Mouse (Mus musculus): ENCODE data around the gene Hnrnpa2b1.
A peak's percentile ranks its signal among the peaks of the same experiment; 100 is the strongest.
"Not testable (repeated sequence)": the region's sequence is repeated elsewhere in the genome, so short reads cannot be mapped to it uniquely, and the experiment has no call there.

The Hnrnpa2b1 gene

DNA sequence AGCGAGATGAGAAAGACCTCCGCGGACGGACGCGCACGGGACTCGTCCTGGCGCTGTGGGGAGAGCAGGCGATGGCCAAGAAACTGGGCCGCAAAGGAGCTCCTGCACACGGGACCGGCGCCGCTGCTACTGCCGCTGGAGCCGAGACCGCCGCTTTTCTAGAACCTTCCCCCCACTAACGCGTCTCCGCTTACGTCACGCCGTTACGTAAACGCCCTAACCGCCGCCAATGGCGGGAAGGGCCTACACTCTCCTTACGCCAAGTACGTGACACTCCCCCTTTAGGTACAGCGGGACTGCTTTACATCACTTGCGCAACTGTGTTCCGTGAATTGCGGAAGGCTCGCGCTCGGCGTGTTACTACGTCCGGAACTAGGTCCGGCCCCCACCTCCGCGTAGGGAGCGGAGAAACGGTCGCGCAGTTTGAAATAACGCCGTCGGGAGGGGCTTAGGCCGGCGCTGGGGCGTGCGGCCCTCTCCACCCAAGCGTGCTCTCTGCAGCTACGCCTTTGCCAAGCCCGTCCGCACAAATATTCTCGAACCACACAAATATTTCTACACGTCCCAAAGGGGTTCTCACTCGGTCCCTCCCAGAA is at the start of gene Hnrnpa2b1:
Hnrnpa2b1 (minus strand) TSS at position 180 of the 596 bp plus-strand sequence.
- peak; percentile 97 to 99 for DNase-seq (ENCODE audit: low spot score in 2 of 2)

- no peak for DNase-seq (ENCODE audit: low spot score in 2 of 2)
These were observed 45.2 kb upstream of the Hnrnpa2b1 start for GRCm38 (mm10) chr6:51514860-51515259.

DNA sequence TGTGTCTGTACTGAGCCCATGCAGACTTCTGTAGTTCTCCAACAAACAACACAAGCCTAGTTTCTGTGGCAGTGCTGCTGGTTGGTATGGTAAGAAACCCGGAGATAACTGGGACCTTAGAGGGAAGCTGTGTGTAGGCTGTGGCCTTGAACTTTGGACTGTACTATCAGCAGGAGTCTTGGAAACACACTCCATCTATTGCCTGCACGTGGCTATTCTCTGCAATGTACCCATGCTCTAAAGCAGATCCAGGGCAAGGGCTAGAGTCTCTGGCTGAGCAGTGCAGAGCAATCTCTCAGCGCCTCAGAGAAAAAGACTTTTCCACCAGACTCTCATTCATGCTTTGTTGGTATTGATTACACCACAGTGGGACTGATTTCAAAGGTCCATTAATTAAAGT is 44.1 kb upstream of the Hnrnpa2b1 start:
- no peak for DNase-seq (ENCODE audit: low spot score in 2 of 2)

GRCm38 (mm10) chr6:51510946-51511345 is 41.3 kb upstream of the Hnrnpa2b1 start:
- no peak for DNase-seq (ENCODE audit: low spot score in 2 of 2)

DNA sequence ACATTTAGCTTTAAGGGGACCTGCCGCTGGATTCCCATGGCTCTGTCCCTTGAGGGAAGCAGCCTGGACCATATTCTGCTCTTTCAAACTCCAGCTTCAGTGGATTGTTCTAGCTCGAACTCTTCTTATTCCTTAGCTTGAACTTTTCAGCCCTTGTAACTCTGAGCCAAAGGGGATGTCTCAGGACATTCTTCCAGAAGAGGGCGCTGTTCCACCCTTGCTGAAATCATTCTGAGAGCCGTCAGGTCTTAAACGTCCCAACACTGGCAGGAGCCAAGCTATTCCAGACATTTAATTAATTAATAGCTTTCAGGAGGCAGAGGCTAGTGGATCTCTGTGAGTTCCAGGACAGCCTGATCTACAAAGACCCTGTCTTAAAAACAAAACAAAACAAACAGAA is 40.4 kb upstream of the Hnrnpa2b1 start:
- no peak for DNase-seq (ENCODE audit: low spot score in 2 of 2)

DNA sequence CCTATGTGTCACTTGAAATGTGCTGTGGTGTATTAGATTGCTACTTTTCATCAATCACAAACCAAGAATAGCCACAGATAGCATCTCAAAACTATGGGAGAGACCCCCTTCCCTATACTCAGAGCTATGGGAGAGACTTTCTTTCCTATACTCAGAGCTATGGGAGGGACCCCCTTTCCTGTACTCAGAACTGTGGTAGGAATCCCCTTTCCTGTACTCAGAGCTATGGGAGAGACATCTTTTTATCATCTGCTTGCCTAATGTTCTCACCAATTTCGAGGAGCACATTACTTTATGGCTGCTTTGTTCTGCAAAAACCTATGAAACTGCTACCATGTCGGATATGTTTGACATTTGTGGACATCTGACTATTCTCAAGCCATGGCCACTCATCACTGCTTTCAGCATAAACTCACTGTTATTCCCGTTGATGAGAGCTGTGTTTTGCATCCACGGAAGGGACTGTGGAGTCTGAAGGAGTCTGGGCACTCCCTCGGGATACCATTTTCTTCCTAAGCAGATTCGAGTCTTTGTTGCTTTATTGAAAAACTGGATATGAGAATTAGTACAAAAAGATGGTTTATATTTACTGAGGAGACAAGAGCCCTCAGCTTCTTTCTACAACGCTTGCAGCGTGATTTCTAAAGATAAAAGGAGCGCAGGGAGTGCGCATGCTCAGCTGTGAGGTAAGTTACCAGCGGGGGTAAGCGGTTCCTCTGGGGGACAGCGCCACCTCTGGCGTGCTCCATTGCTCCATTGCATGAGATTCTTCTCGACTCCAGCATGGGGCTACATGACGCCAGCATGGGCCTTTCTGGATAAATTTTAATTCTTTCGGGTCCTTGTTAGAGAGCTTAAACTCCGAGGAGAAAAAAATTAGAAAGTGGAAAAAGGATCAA is 39.3 kb upstream of the Hnrnpa2b1 start:
- peak; percentile 46 to 58 for DNase-seq (ENCODE audit: low spot score in 2 of 2)

GRCm38 (mm10) chr6:51507556-51507955 is 37.9 kb upstream of the Hnrnpa2b1 start:
- DNase-seq (ENCODE audit: low spot score in 2 of 2), result no peak

DNA sequence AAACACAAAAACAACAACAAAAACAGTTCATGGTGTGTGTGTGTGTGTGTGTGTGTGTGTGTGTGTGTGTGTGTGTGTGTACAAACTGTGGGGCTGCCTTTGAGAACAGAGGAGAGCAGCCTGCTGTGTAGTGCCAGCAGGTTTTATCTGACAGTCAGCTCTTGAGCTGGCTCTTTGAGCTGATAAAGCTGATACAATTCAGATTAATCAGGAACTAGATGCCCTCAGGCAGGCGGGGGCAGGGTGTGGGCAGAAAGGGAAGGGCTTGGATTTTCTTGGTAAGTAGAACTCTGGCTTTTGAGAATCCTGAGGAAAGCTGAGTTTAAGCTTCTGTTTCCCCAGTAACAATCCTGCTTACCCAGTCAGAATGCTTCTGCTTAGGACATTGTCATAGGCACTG is 36.0 kb upstream of the Hnrnpa2b1 start:
- DNase-seq (ENCODE audit: low spot score in 2 of 2), result no peak

- DNase-seq (ENCODE audit: low spot score in 2 of 2), result no peak
These were observed 27.8 kb upstream of the Hnrnpa2b1 start for GRCm38 (mm10) chr6:51497321-51498111.

DNA sequence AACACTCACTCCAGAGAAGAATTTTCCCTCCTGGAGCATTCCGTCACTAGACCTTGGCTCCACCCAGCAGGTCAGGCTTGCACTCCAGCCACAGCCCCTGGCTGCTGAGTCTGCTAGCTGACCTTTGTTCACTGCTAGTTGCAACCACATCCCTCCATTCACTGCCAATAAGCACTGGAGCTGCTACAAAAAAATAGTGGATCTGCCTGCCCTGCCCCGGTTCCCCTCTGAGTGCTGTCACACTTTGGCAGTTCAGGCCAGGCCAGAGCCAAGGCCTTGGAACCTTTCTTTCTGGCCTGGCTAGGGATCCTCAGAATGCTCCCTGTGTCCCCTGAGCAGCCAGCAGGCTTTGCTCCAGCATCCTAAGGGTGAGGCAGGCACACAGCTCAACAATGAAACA is 20.1 kb upstream of the Hnrnpa2b1 start:
- no peak for DNase-seq (ENCODE audit: low spot score in 2 of 2)

DNA sequence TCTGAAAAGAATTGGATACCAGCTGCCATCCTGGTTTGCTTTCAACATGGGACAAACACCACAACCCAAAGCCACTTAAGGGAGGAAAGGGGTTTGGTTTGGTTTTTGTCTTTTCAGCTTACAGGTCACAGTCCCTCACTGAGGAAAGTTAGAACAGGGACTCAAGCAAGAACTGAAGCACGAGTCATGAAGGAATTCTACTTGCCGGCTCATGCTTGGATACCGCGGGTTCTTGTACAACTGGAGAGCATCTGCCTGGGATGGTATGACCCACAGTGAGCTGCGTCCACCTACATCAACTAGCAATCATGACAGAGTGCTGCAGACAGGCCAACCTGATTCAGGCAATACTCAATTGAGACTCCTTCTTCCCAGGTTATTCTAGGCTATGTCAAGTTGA is 17.0 kb upstream of the Hnrnpa2b1 start:
- DNase-seq (ENCODE audit: low spot score in 2 of 2), result no peak

- DNase-seq (ENCODE audit: low spot score in 2 of 2), result no peak
These were observed 16.5 kb upstream of the Hnrnpa2b1 start for GRCm38 (mm10) chr6:51486076-51486710.

GRCm38 (mm10) chr6:51485646-51486045 is 16.0 kb upstream of the Hnrnpa2b1 start:
- no peak for DNase-seq (ENCODE audit: low spot score in 2 of 2)

- DNase-seq (ENCODE audit: low spot score in 2 of 2), result not testable (repeated sequence)
These were observed 14.9 kb upstream of the Hnrnpa2b1 start for GRCm38 (mm10) chr6:51484556-51484955.

DNA sequence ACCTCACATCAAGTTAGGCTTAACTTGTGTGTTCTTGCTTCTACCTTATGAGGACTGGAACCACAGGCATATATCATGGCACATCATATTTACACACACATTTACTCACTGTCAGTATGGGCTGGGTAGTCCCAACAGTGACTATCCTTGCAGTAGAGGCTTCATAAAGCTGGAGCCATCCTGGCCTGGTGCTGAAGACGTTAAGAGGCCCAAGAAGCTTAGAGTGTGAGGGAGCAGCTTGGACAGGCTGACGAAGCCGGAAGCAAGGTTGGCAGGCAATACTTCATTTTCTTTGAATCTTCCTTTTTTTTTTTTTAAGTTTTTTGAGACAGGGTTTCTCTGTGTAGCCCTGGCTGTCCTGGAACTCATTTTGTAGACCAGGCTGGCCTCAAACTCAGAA is 14.2 kb upstream of the Hnrnpa2b1 start:
- no peak for DNase-seq (ENCODE audit: low spot score in 2 of 2)

- no peak for DNase-seq (ENCODE audit: low spot score in 2 of 2)
These were observed 11.9 kb upstream of the Hnrnpa2b1 start for GRCm38 (mm10) chr6:51481548-51481947.

DNA sequence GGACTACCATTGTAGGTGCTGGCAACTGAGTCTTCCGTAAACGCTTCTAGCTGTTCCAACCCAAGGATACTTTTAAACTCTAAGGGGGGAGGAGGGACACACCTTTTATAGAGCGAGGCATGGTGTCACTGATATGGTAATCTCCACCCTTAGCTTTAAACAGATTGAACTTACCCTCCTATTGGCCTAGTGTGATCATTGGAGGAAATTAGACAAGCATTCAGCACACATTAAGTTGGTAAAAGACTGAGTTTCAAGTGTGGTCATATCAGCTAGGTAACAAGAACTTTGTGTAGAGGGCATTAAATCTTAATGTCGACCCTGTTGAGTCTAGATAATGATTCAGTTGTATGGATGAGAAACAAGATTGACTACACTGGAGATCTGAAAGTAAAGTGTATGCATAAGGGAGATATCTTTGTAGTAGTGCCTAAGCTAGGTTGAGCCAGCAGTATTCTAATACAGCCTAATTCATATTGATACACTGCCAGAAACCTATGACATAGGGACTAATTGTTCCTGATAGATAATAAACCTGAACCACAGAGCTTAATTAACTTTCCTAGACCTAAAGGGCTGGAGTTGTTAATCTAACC is 9.5 kb upstream of the Hnrnpa2b1 start:
- no peak for DNase-seq (ENCODE audit: low spot score in 2 of 2)

- DNase-seq (ENCODE audit: low spot score in 2 of 2), result no peak
These were observed 2.5 kb upstream of the Hnrnpa2b1 start for GRCm38 (mm10) chr6:51472213-51472612.

GRCm38 (mm10) chr6:51471782-51472181 is 2.1 kb upstream of the Hnrnpa2b1 start:
- no peak for DNase-seq (ENCODE audit: low spot score in 2 of 2)

DNA sequence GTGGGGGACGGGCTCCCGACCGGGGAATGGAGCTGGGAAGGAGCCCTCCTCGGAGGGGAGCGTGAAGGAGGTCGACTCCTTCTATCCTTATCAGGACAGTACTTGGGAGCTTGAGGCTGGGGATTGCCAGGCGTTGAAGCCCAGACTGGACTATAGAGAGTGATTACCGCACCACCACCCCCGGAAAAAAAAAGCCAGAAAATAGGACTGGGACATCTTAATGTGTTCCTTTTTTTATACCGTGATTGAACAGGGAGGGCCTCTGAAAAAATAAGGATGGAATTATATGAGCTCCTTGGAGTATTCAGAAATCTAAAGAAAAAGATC is 1.4 kb upstream of the Hnrnpa2b1 start:
- no peak for DNase-seq (ENCODE audit: low spot score in 2 of 2)

DNA sequence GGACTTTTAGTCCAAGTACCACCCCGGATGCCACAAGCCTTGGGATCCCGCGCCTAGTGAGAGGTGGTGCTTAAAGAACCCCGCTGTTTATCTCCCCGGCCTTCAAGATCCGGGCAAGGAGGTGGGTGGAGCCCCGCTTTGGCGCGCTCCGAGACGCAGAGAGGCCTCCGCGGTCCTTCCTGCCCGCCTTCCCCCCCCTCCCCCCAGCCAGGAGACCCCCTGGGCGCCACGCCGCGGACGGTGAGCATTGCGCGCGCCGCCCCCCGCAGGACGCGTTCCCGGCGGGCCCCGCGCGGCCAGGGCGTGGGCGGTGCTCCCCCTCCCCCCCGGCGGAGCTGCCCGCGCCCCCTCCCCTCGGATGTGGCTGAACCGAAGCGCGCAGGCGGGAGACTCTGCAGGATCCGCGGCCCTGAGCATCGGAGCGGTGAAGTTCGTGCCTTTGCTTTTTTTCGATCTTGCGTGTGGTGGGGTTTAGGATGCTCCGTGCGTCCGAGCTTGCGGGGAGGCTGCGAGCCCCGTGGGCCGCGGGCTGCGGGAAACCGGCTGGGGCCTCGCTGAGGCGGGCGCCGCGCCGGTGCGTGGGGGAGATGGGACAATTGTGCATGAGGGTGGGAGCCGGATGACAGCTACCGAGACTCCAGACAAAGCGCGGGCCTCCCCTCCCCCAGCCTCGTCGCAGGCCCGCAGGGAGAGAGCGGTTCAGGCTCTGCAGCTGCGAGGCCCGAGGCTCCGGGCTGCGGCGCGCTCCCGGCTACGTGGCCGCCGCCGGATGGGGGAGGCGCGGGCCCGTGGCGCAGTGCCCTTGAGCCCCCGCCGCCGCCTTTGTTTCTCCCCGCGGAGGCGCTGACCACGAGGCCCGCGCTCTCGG is 851 bp upstream of the Hnrnpa2b1 start, which contains the start of gene Cbx3:
Cbx3 (plus strand) TSS at position 50 of the 868 bp plus-strand sequence.
- peak; percentile 70 to 71 for DNase-seq (ENCODE audit: low spot score in 2 of 2)
